Mouse (Mus musculus): ENCODE measurements around the gene Stk32c.

The Stk32c gene

GRCm38 (mm10) chr7:139200108-139200507 lies 13.0 kb downstream of the Stk32c start:
- DNase-seq (ENCODE audit: low spot score in 2 of 2): peak in 1 of 2 experiments; percentile 80

- no peak for DNase-seq (ENCODE audit: low spot score in 2 of 2)
Observed at GRCm38 (mm10) chr7:139197022-139197421, 16.1 kb downstream of the Stk32c start.

- no peak for DNase-seq (ENCODE audit: low spot score in 2 of 2)
Observed at GRCm38 (mm10) chr7:139191619-139192018, 21.5 kb downstream of the Stk32c start.

GRCm38 (mm10) chr7:139190616-139191015 lies 22.5 kb downstream of the Stk32c start:
- DNase-seq (ENCODE audit: low spot score in 2 of 2): no peak

GRCm38 (mm10) chr7:139188634-139189207 lies 24.4 kb downstream of the Stk32c start:
- no peak for DNase-seq (ENCODE audit: low spot score in 2 of 2)

- peak in 1 of 2 experiments; percentile 66 for DNase-seq (ENCODE audit: low spot score in 2 of 2)
Observed at GRCm38 (mm10) chr7:139187771-139188633, 25.1 kb downstream of the Stk32c start.

GRCm38 (mm10) chr7:139187277-139187676 lies 25.8 kb downstream of the Stk32c start:
- DNase-seq (ENCODE audit: low spot score in 2 of 2): no peak

GRCm38 (mm10) chr7:139186436-139186835 lies 26.7 kb downstream of the Stk32c start:
- no peak for DNase-seq (ENCODE audit: low spot score in 2 of 2)

- DNase-seq (ENCODE audit: low spot score in 2 of 2): no peak
Observed at GRCm38 (mm10) chr7:139185971-139186370, 27.1 kb downstream of the Stk32c start.

- no peak for DNase-seq (ENCODE audit: low spot score in 2 of 2)
Observed at GRCm38 (mm10) chr7:139184846-139185245, 28.3 kb downstream of the Stk32c start.

- peak in 1 of 2 experiments; percentile 61 for DNase-seq (ENCODE audit: low spot score in 2 of 2)
Observed at GRCm38 (mm10) chr7:139184396-139184795, 28.7 kb downstream of the Stk32c start.

GRCm38 (mm10) chr7:139180058-139180457 lies 33.0 kb downstream of the Stk32c start:
- DNase-seq (ENCODE audit: low spot score in 2 of 2): no peak

GRCm38 (mm10) chr7:139179299-139179698 lies 33.8 kb downstream of the Stk32c start:
- DNase-seq (ENCODE audit: low spot score in 2 of 2): peak in 1 of 2 experiments; percentile 58

- DNase-seq (ENCODE audit: low spot score in 2 of 2): no peak
Observed at GRCm38 (mm10) chr7:139169143-139169542, 44.0 kb downstream of the Stk32c start.

- DNase-seq (ENCODE audit: low spot score in 2 of 2): peak; percentile 84 to 91
Observed at GRCm38 (mm10) chr7:139164410-139164809, 48.7 kb downstream of the Stk32c start.

- DNase-seq (ENCODE audit: low spot score in 2 of 2): peak in 1 of 2 experiments; percentile 54
Observed at GRCm38 (mm10) chr7:139158956-139159355, 54.2 kb downstream of the Stk32c start.

- peak in 1 of 2 experiments; percentile 69 for DNase-seq (ENCODE audit: low spot score in 2 of 2)
Observed at GRCm38 (mm10) chr7:139158549-139158948, 54.6 kb downstream of the Stk32c start.

GRCm38 (mm10) chr7:139157541-139157940 lies 55.6 kb downstream of the Stk32c start:
- no peak for DNase-seq (ENCODE audit: low spot score in 2 of 2)

- DNase-seq (ENCODE audit: low spot score in 2 of 2): no peak
Observed at GRCm38 (mm10) chr7:139156341-139157058, 56.6 kb downstream of the Stk32c start.

GRCm38 (mm10) chr7:139152927-139153326 lies 60.2 kb downstream of the Stk32c start:
- no peak for DNase-seq (ENCODE audit: low spot score in 2 of 2)

GRCm38 (mm10) chr7:139151116-139151515 lies 62.0 kb downstream of the Stk32c start:
- peak; percentile 60 to 62 for DNase-seq (ENCODE audit: low spot score in 2 of 2)

- DNase-seq (ENCODE audit: low spot score in 2 of 2): peak in 1 of 2 experiments; percentile 69
Observed at GRCm38 (mm10) chr7:139149373-139149772, 63.7 kb downstream of the Stk32c start.
